Mouse (Mus musculus): ENCODE measurements around the gene Nfx1. TPM values are rescaled to one million over a fixed set of nuclear protein-coding genes. Genes with fewer than 3 reads are reported as not detected.

Nfx1 gene
- polyA plus RNA-seq, 1 experiment from 2014 or later, result 80.9 TPM

DNA sequence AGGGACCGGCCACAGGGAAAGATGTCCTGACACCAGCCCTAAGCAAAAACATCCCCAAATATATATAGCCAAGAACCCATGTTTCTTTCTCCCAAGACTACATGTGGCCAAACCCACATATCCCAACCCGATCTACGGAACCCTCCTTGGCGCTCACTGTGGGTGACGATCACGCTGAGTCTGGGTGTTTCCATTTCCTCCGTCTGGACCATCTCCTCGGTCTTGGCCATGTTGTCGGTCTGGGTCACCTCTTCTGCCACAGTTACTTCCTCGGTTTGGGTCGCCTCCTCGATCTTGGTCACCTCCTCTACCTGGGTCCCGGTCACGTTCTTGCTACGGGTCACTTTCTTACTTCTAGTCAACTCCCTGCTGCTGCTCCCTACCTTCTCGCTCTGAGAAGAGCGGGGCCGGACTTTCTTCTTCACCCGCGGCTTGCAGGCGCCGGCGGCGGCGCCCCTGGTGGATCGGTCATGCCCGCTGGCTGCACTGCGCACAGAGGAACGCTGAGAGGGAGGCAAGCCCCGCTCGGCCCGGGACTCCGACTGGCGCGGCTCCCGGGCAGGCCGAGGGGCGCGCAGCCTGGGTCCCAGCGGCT lies 23.0 kb upstream of the Nfx1 start:
- peak overlapping the region; percentile 61 for H3K4me2 ChIP-seq
- H3K27me3 ChIP-seq, result no peaks in the 10 kb centered on the region
- H3K9me3 ChIP-seq, result no peaks in the 10 kb centered on the region
- ATAC-seq (ENCODE audit: borderline replicate concordance, extremely low read depth, low FRiP score, low TSS enrichment), result no peak
- peaks cover 20% of the 10 kb centered on the region for H3K4me1 ChIP-seq
- under 1% methylated on average over 40 of the region's 40 CpGs for WGBS
- H3K36me3 ChIP-seq, result peaks cover 49% of the 10 kb centered on the region
- peak overlapping the region; percentile 84 for H3K4me3 ChIP-seq
- peak overlapping the region; percentile 87 for H3K27ac ChIP-seq
- peak overlapping the region; percentile 87 for H3K9ac ChIP-seq

GRCm38 (mm10) chr4:40948160-40948708 lies 22.5 kb upstream of the Nfx1 start, which contains the start of the genes Bag1 and Chmp5:
Bag1 (minus strand) TSS chr4:40948294.
Chmp5 (plus strand) TSS chr4:40948407.
- H3K4me1 ChIP-seq, result peaks cover 20% of the 10 kb centered on the region
- peak within 1 kb of the TSS; percentile 87 for H3K27ac ChIP-seq
- H3K27me3 ChIP-seq, result no peaks in the 10 kb centered on the region
- peak within 1 kb of the TSS; percentile 84 for H3K4me3 ChIP-seq
- WGBS, result 0% methylated on average over 44 of the region's 50 CpGs
- peak; percentile 99 for ATAC-seq (ENCODE audit: borderline replicate concordance, extremely low read depth, low FRiP score, low TSS enrichment)
- H3K9me3 ChIP-seq, result no peaks in the 10 kb centered on the region
- peaks cover 49% of the 10 kb centered on the region for H3K36me3 ChIP-seq
- H3K4me2 ChIP-seq, result peak within 1 kb of the TSS; percentile 69
- H3K9ac ChIP-seq, result peak within 1 kb of the TSS; percentile 87

- 88% methylated on average over 1 of the region's 1 CpGs for WGBS
- ATAC-seq (ENCODE audit: borderline replicate concordance, extremely low read depth, low FRiP score, low TSS enrichment), result no peak
Observed at GRCm38 (mm10) chr4:40953521-40953920, 17.2 kb upstream of the Nfx1 start.

GRCm38 (mm10) chr4:40955942-40956341 lies 14.8 kb upstream of the Nfx1 start:
- Histone ChIP-seq H3K4me1 (no peaks in the 10 kb centered on the region), H3K27ac (no peak overlapping the region), H3K9me3 (no peaks in the 10 kb centered on the region), H3K4me2 (no peak overlapping the region), H3K27me3 (no peaks in the 10 kb centered on the region), H3K4me3 (no peak overlapping the region), H3K36me3 (peaks cover 81% of the 10 kb centered on the region), H3K9ac (no peak overlapping the region)
- 65% methylated on average over 6 of the region's 6 CpGs for WGBS
- ATAC-seq (ENCODE audit: borderline replicate concordance, extremely low read depth, low FRiP score, low TSS enrichment), result no peak

More at GRCm38 (mm10) chr4:40953521-40953920, 17.2 kb upstream of the Nfx1 start:
- no peak overlapping the region for H3K4me3 ChIP-seq
- H3K4me2 ChIP-seq, result no peak overlapping the region
- peaks cover 9% of the 10 kb centered on the region for H3K4me1 ChIP-seq
- peaks cover 67% of the 10 kb centered on the region for H3K36me3 ChIP-seq
- no peak overlapping the region for H3K9ac ChIP-seq
- H3K27ac ChIP-seq, result no peak overlapping the region
- no peaks in the 10 kb centered on the region for H3K27me3 ChIP-seq
- H3K9me3 ChIP-seq, result no peaks in the 10 kb centered on the region

GRCm38 (mm10) chr4:40963536-40963935 lies 7.2 kb upstream of the Nfx1 start:
- H3K4me3 ChIP-seq, result no peak overlapping the region
- H3K36me3 ChIP-seq, result peaks cover 70% of the 10 kb centered on the region
- no peak overlapping the region for H3K9ac ChIP-seq
- H3K9me3 ChIP-seq, result no peaks in the 10 kb centered on the region
- WGBS, result 90% methylated on average over 3 of the region's 3 CpGs
- no peak overlapping the region for H3K4me2 ChIP-seq
- no peak overlapping the region for H3K27ac ChIP-seq
- ATAC-seq (ENCODE audit: borderline replicate concordance, extremely low read depth, low FRiP score, low TSS enrichment), result no peak
- no peaks in the 10 kb centered on the region for H3K27me3 ChIP-seq
- no peaks in the 10 kb centered on the region for H3K4me1 ChIP-seq

GRCm38 (mm10) chr4:40969161-40969560 lies 1.5 kb upstream of the Nfx1 start:
- no peaks in the 10 kb centered on the region for H3K27me3 ChIP-seq
- WGBS, result 66% methylated on average over 4 of the region's 4 CpGs
- H3K9ac ChIP-seq, result no peak overlapping the region
- H3K36me3 ChIP-seq, result peaks cover 22% of the 10 kb centered on the region; the same call in 1 of the 2 replicates
- H3K9me3 ChIP-seq, result no peaks in the 10 kb centered on the region
- H3K4me3 ChIP-seq, result no peak overlapping the region
- peak overlapping the region; percentile 95; the same call in 1 of the 2 replicates for H3K27ac ChIP-seq
- H3K4me2 ChIP-seq, result no peak overlapping the region
- H3K4me1 ChIP-seq, result peaks cover 18% of the 10 kb centered on the region
- ATAC-seq (ENCODE audit: borderline replicate concordance, extremely low read depth, low FRiP score, low TSS enrichment), result no peak

- no peaks in the 10 kb centered on the region for H3K9me3 ChIP-seq
- peak; percentile 27 for ATAC-seq (ENCODE audit: borderline replicate concordance, extremely low read depth, low FRiP score, low TSS enrichment)
- peak overlapping the region; percentile 95 for H3K27ac ChIP-seq
- WGBS, result 9% methylated on average over 8 of the region's 13 CpGs
- H3K4me1 ChIP-seq, result peaks cover 18% of the 10 kb centered on the region
- H3K36me3 ChIP-seq, result peaks cover 17% of the 10 kb centered on the region; the same call in 1 of the 2 replicates
- H3K27me3 ChIP-seq, result no peaks in the 10 kb centered on the region
- peak overlapping the region; percentile 96 for H3K4me3 ChIP-seq
- H3K4me2 ChIP-seq, result peak overlapping the region; percentile 70
- peak overlapping the region; percentile 76 for H3K9ac ChIP-seq
Observed at GRCm38 (mm10) chr4:40969781-40970591, 720 bp upstream of the Nfx1 start.

- peak overlapping the region; percentile 70 for H3K4me2 ChIP-seq
- 2% methylated on average over 16 of the region's 16 CpGs for WGBS
- H3K4me3 ChIP-seq, result peak overlapping the region; percentile 96
- no peaks in the 10 kb centered on the region for H3K9me3 ChIP-seq
- ATAC-seq (ENCODE audit: borderline replicate concordance, extremely low read depth, low FRiP score, low TSS enrichment), result no peak; the same call in 1 of the 2 replicates
- H3K27me3 ChIP-seq, result no peaks in the 10 kb centered on the region
- H3K9ac ChIP-seq, result peak overlapping the region; percentile 76
- H3K27ac ChIP-seq, result peak overlapping the region; percentile 95
- H3K36me3 ChIP-seq, result peaks cover 15% of the 10 kb centered on the region; the same call in 1 of the 2 replicates
- H3K4me1 ChIP-seq, result peaks cover 18% of the 10 kb centered on the region
Observed at GRCm38 (mm10) chr4:40970592-40970841, 189 bp upstream of the Nfx1 start.

DNA sequence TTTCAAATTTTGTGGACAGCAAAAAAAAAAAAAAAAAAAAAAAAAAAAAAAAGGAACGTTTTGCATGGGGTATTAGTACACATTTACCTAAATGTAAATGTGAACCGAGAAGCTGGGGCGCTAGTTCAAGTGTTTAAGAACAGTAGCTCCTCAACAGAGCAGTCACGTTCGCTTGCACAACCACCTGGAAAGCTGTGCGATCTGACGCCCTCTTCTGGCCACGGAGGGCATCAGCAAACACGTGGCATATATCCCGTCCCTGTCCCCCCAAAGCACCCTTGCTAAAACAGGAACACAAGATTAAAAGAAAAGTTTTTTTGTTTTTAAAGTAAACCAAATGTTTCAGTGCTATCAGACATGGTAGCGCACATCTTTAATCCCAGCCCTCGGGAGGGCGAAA lies 1.0 kb downstream of the Nfx1 start:
- H3K36me3 ChIP-seq, result peaks cover 15% of the 10 kb centered on the region
- WGBS, result 21% methylated on average over 13 of the region's 13 CpGs
- peak overlapping the region; percentile 95 for H3K27ac ChIP-seq
- H3K4me3 ChIP-seq, result peak overlapping the region; percentile 96
- H3K9me3 ChIP-seq, result no peaks in the 10 kb centered on the region
- H3K4me2 ChIP-seq, result peak overlapping the region; percentile 70
- no peaks in the 10 kb centered on the region for H3K27me3 ChIP-seq
- no peak for ATAC-seq (ENCODE audit: borderline replicate concordance, extremely low read depth, low FRiP score, low TSS enrichment)
- H3K4me1 ChIP-seq, result peaks cover 18% of the 10 kb centered on the region
- H3K9ac ChIP-seq, result peak overlapping the region; percentile 76

GRCm38 (mm10) chr4:40974011-40974410 lies 3.3 kb downstream of the Nfx1 start:
- Histone ChIP-seq H3K9me3 (no peaks in the 10 kb centered on the region), H3K9ac (no peak overlapping the region), H3K36me3 (peaks cover 32% of the 10 kb centered on the region), H3K4me3 (no peak overlapping the region), H3K27ac (no peak overlapping the region), H3K4me2 (no peak overlapping the region), H3K4me1 (peaks cover 18% of the 10 kb centered on the region), H3K27me3 (no peaks in the 10 kb centered on the region)
- no peak for ATAC-seq (ENCODE audit: borderline replicate concordance, extremely low read depth, low FRiP score, low TSS enrichment)
- 97% methylated on average over 1 of the region's 1 CpGs for WGBS

- Histone ChIP-seq H3K4me2 (no peak overlapping the region), H3K36me3 (peaks cover 47% of the 10 kb centered on the region), H3K9me3 (no peaks in the 10 kb centered on the region), H3K4me1 (peaks cover 9% of the 10 kb centered on the region; the same call in 1 of the 2 replicates), H3K27me3 (no peaks in the 10 kb centered on the region), H3K27ac (no peak overlapping the region), H3K9ac (no peak overlapping the region), H3K4me3 (no peak overlapping the region)
- WGBS, result 85% methylated on average over 3 of the region's 3 CpGs
- no peak for ATAC-seq (ENCODE audit: borderline replicate concordance, extremely low read depth, low FRiP score, low TSS enrichment)
Observed at GRCm38 (mm10) chr4:40975678-40976077, 5.0 kb downstream of the Nfx1 start.

- Histone ChIP-seq H3K4me2 (no peak overlapping the region), H3K4me3 (no peak overlapping the region), H3K36me3 (peaks cover 55% of the 10 kb centered on the region), H3K27me3 (no peaks in the 10 kb centered on the region), H3K9me3 (no peaks in the 10 kb centered on the region), H3K9ac (no peak overlapping the region), H3K4me1 (peaks cover 9% of the 10 kb centered on the region; the same call in 1 of the 2 replicates), H3K27ac (no peak overlapping the region)
- no peak for ATAC-seq (ENCODE audit: borderline replicate concordance, extremely low read depth, low FRiP score, low TSS enrichment)
- 90% methylated on average over 10 of the region's 10 CpGs for WGBS
Observed at GRCm38 (mm10) chr4:40976651-40977050, 5.9 kb downstream of the Nfx1 start.

Measured in lung, embryonic 15.5 days (tissue).